Mouse (Mus musculus) erythroblast, embryonic 14.5 days (primary cell): ENCODE results near the gene Lysmd1.

ENCODE experiments used
- GATA1 ChIP-seq: IDR thresholded peaks from 2 replicates; pipeline ENCODE4 v1.6.1; 2012; ENCODE audit warnings: low read length, inconsistent platforms, mixed read lengths
- TAL1 ChIP-seq: IDR thresholded peaks from 3 replicates; pipeline ENCODE4 v1.6.1; 2012; ENCODE audit warnings: low read length, inconsistent platforms, mixed read lengths

GRCm38 (mm10) chr3:95179890-95180289, 46.0 kb downstream of the Lysmd1 start:
- TF ChIP-seq GATA1 (no peak), TAL1 (no peak)
